Mouse (Mus musculus): Measurements from ENCODE around the gene Ano1. TPM values are rescaled to one million over a fixed set of nuclear protein-coding genes. Genes with fewer than 3 reads are reported as not detected.

The Ano1 gene
- polyA plus RNA-seq, 1 experiment from 2014 or later = 7.3 TPM

DNA sequence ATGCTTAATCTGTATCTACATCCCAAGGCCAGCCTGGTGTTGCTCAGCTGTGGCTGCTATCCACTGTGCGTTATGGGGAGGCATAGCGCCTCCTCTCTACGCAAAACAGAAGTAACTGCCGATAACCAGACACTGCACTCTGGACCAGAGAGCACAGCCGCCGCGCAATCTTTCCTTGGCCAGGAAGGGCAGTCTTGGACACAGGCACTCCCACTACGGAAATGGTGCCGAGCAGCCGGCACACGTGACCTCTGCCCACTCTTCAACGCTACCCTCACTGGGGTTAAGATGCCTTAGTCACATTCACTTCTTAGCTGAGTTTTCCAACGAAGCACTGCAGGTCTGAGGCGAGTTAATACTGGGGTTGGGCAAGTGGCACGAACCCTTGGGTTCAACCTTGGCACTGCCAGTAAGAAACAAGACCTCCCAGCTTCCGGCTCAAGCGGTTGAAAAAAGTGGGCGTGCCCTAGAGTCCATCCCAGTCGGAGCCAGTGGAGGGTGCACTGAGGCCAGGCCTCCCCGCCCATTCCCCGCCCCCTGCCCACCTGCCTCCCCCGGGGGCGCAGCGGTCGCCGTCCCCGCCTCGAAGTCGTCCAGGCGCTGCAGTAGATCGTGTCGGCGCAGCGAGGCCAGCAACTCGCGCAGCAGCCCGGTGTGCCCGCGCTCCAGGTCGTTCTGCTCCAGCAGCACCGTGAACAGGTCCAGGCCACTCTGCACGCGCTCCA, 170.1 kb downstream of the Ano1 start:
- Histone ChIP-seq H3K9me3 (ENCODE audit: control insufficient read depth, low read length) (no peaks in the 10 kb centered on the region), H3K4me1 (ENCODE audit: control insufficient read depth in 2 of 2, insufficient read depth in 2 of 2, low read length in 2 of 2) (peaks cover 4 to 24% of the 10 kb centered on the region in 2 experiments; a peak in 3 of 4 replicates), H3K4me3 (ENCODE audit: control insufficient read depth in 1 of 2, insufficient read depth in 1 of 2, low read depth in 1 of 2, low read length in 2 of 2) (peak overlapping the region; percentile 69 to 89), H3K4me2 (ENCODE audit: low read length) (peak overlapping the region; percentile 75), H3K9ac (ENCODE audit: low read length) (peak overlapping the region; percentile 84), H3K27me3 (ENCODE audit: control insufficient read depth, insufficient read depth, low read length) (0 out of 2 replicates have a peak, but pooled peaks cover 4% of the 10 kb centered on the region), H3K27ac (replicated peaks in 1 of 2; ENCODE audit: control insufficient read depth in 1 of 2, insufficient read depth in 1 of 2, low read depth in 2 of 2, low read length in 2 of 2) (peak overlapping the region; percentile 93 to 95), H3K36me3 (ENCODE audit: control insufficient read depth, insufficient read depth, low read length) (peaks cover 24% of the 10 kb centered on the region)
- WGBS = under 1% methylated on average over 43 of the region's 43 CpGs
- peak; percentile 88 for ATAC-seq (ENCODE audit: insufficient number of reproducible peaks, insufficient read depth, low FRiP score, low read depth)

DNA sequence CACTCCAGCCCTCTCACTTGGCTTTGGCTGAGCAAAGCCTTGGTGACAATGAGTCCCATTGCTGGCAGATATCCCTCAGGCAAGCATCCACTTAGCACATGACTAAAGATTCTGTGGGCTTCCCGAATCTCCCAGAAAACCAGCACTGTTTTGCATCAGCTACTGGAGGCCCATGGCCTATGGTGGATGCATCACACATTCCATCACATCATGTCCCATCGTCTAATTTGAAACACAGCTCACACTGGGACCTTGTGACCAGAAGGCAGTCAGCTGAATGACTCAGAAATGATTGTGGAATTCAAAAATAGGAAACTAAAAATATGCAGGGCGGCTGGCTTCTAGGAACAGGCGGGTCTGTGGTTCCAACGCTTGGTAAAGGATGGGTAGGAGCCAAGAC, 173.9 kb downstream of the Ano1 start:
- no peaks in the 10 kb centered on the region for H3K9me3 ChIP-seq (ENCODE audit: control insufficient read depth, low read length)
- peak overlapping the region; percentile 17; the same call in 1 of the 2 replicates for H3K9ac ChIP-seq (ENCODE audit: low read length)
- peaks cover 4 to 18% of the 10 kb centered on the region in 2 experiments; a peak in 3 of 4 replicates for H3K4me1 ChIP-seq (ENCODE audit: control insufficient read depth in 2 of 2, insufficient read depth in 2 of 2, low read length in 2 of 2)
- 51% methylated on average over 5 of the region's 5 CpGs for WGBS
- peak overlapping the region; percentile 66 to 79 for H3K27ac ChIP-seq (replicated peaks in 1 of 2; ENCODE audit: control insufficient read depth in 1 of 2, insufficient read depth in 1 of 2, low read depth in 2 of 2, low read length in 2 of 2)
- no peak overlapping the region for H3K4me2 ChIP-seq (ENCODE audit: low read length)
- H3K36me3 ChIP-seq (ENCODE audit: control insufficient read depth, insufficient read depth, low read length) = peaks cover 24% of the 10 kb centered on the region
- H3K4me3 ChIP-seq (ENCODE audit: control insufficient read depth in 1 of 2, insufficient read depth in 1 of 2, low read depth in 1 of 2, low read length in 2 of 2) = no peak overlapping the region
- ATAC-seq (ENCODE audit: insufficient number of reproducible peaks, insufficient read depth, low FRiP score, low read depth) = no peak
- no peaks in the 10 kb centered on the region for H3K27me3 ChIP-seq (ENCODE audit: control insufficient read depth, insufficient read depth, low read length)

DNA sequence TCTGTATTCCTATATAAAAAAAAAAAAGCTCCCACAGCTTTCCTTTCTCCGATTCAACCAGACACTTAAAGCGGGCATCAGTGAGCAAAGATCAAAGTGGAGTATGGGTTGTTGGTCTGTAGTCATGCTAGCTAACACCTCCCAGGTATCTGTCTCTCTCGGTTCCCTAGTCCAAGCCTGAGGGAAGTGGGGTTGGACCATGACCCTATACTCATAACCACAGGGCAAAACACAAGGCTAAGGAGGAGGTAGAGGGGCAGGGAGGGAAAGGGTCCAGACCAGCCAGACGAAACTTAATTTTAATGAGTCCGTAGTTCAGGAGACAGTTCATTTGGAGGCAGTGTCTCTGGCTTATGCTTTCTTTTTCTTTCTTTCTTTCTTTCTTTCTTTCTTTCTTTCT, 179.5 kb downstream of the Ano1 start:
- no peak for ATAC-seq (ENCODE audit: insufficient number of reproducible peaks, insufficient read depth, low FRiP score, low read depth)
- peaks cover 4 to 8% of the 10 kb centered on the region in 2 experiments; a peak in 3 of 4 replicates for H3K4me1 ChIP-seq (ENCODE audit: control insufficient read depth in 2 of 2, insufficient read depth in 2 of 2, low read length in 2 of 2)
- no peaks in the 10 kb centered on the region for H3K36me3 ChIP-seq (ENCODE audit: control insufficient read depth, insufficient read depth, low read length)
- H3K27ac ChIP-seq (replicated peaks in 1 of 2; ENCODE audit: control insufficient read depth in 1 of 2, insufficient read depth in 1 of 2, low read depth in 2 of 2, low read length in 2 of 2) = no peak overlapping the region
- H3K4me2 ChIP-seq (ENCODE audit: low read length) = no peak overlapping the region
- no peaks in the 10 kb centered on the region for H3K9me3 ChIP-seq (ENCODE audit: control insufficient read depth, low read length)
- WGBS = 77% methylated on average over 5 of the region's 5 CpGs
- H3K4me3 ChIP-seq (ENCODE audit: control insufficient read depth in 1 of 2, insufficient read depth in 1 of 2, low read depth in 1 of 2, low read length in 2 of 2) = no peak overlapping the region
- H3K27me3 ChIP-seq (ENCODE audit: control insufficient read depth, insufficient read depth, low read length) = no peaks in the 10 kb centered on the region
- no peak overlapping the region for H3K9ac ChIP-seq (ENCODE audit: low read length)

DNA sequence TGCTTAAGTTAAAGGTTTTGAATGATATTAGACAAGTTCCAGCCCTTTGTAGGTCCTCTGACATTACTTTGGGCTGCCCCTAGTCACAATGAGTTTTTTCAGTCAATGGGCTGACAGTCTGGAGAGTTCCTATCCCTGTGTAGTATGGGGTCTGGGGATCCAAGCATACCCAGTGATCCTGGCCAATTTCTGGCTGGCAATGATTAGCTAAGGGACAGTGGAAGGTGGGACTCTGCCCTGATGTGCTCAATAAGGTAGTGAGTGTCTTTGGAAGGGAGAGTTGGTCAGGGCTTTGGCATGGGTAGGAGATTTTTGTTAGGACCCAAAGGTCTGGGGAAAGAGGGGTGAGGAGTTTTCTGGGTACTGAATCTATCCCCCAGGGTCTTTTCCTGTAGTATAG, 180.2 kb downstream of the Ano1 start:
- no peak overlapping the region for H3K27ac ChIP-seq (replicated peaks in 1 of 2; ENCODE audit: control insufficient read depth in 1 of 2, insufficient read depth in 1 of 2, low read depth in 2 of 2, low read length in 2 of 2)
- peaks cover 4 to 8% of the 10 kb centered on the region in 2 experiments; a peak in 3 of 4 replicates for H3K4me1 ChIP-seq (ENCODE audit: control insufficient read depth in 2 of 2, insufficient read depth in 2 of 2, low read length in 2 of 2)
- no peaks in the 10 kb centered on the region for H3K9me3 ChIP-seq (ENCODE audit: control insufficient read depth, low read length)
- no peak overlapping the region for H3K4me3 ChIP-seq (ENCODE audit: control insufficient read depth in 1 of 2, insufficient read depth in 1 of 2, low read depth in 1 of 2, low read length in 2 of 2)
- H3K36me3 ChIP-seq (ENCODE audit: control insufficient read depth, insufficient read depth, low read length) = no peaks in the 10 kb centered on the region
- no peaks in the 10 kb centered on the region for H3K27me3 ChIP-seq (ENCODE audit: control insufficient read depth, insufficient read depth, low read length)
- no peak for ATAC-seq (ENCODE audit: insufficient number of reproducible peaks, insufficient read depth, low FRiP score, low read depth)
- H3K4me2 ChIP-seq (ENCODE audit: low read length) = no peak overlapping the region
- no peak overlapping the region for H3K9ac ChIP-seq (ENCODE audit: low read length)

DNA sequence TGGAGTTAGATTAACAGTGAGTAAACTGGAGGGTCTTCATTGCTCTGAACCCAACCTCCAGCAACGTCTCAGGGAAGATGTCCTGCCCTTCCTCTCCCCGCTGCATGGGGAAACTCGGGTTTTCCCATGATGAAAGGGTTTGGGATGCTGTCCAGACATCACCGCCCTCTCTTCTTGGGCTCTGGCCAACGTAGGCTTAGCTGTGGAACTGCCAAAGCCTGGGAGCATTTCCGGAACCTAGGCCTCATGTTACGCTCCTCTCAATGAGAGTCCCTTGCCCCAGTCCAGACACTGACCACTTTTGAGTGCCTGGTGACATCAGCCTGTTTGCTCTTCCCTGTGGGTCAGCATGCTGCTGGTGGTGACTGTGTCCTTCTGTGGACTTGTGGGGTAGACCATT, 182.3 kb downstream of the Ano1 start:
- WGBS = 22% methylated on average over 7 of the region's 7 CpGs
- H3K9ac ChIP-seq (ENCODE audit: low read length) = no peak overlapping the region
- ATAC-seq (ENCODE audit: insufficient number of reproducible peaks, insufficient read depth, low FRiP score, low read depth) = peak; percentile 68; the same call in 1 of the 2 replicates

DNA sequence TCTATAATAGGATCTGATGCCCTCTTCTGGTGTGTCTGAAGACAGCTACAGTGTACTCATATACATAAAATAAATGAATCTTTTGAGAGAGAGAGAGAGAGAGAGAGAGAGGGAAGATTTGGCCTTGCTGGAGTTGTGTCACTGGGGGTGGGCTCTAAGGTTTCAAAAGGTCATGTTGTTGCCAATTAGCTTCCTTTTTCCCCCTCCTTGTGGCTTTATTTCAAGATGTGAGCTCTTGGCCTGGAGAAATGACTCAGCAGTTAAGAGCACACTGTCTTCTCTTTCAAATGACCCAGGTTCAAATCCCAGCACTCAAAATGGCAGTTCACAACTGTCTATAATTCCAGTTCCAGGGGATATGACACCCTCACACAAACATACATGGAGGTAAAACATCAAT, 183.7 kb downstream of the Ano1 start:
- H3K9ac ChIP-seq (ENCODE audit: low read length) = no peak overlapping the region
- ATAC-seq (ENCODE audit: insufficient number of reproducible peaks, insufficient read depth, low FRiP score, low read depth) = no peak

More for the DNA sequence above, 182.3 kb downstream of the Ano1 start:
- Histone ChIP-seq H3K36me3 (ENCODE audit: control insufficient read depth, insufficient read depth, low read length) (no peaks in the 10 kb centered on the region), H3K27ac (replicated peaks in 1 of 2; ENCODE audit: control insufficient read depth in 1 of 2, insufficient read depth in 1 of 2, low read depth in 2 of 2, low read length in 2 of 2) (peak overlapping the region; percentile 62 to 65; a peak in 3 of 4 replicates), H3K4me1 (ENCODE audit: control insufficient read depth in 2 of 2, insufficient read depth in 2 of 2, low read length in 2 of 2) (peaks cover 4 to 8% of the 10 kb centered on the region in 2 experiments; a peak in 3 of 4 replicates), H3K9me3 (ENCODE audit: control insufficient read depth, low read length) (no peaks in the 10 kb centered on the region), H3K4me2 (ENCODE audit: low read length) (no peak overlapping the region), H3K4me3 (ENCODE audit: control insufficient read depth in 1 of 2, insufficient read depth in 1 of 2, low read depth in 1 of 2, low read length in 2 of 2) (no peak overlapping the region), H3K27me3 (ENCODE audit: control insufficient read depth, insufficient read depth, low read length) (no peaks in the 10 kb centered on the region)

DNA sequence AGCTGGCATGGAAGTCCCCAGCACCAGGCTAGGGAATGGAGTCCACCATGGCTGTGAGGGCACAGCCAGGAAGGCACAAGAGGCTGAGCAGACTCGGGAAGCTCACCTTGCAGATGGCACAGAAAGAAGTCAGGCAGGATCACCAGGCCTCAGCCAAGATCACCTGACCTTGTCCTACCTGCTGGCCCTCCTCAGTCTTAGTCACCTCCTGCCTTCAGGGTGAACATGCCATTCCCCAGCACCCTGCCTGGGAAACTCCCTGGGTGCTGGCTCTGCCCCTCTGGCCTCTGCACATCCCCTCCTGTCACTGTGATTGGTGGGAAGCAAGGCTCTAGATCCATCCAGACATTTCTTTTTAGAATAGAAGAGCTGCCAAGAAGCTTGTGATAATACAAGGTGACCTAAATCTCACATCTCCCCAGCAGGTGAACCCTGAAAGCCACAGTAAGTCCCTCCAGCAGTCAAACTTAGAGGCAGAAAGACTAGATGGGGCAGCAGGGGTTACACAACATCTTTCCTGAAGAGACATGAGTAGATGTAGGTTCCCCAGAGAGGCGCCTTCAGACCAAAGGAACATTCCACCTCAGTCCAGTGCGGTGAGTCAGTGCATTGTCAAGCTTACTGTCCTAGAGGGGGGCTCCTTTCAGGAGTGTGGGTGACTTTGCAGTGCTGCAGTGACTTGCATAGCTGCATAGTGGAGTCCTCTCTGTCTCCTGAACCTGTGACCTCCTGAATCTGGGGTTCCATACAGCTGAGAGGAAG, 184.7 kb downstream of the Ano1 start:
- Histone ChIP-seq H3K27ac (replicated peaks in 1 of 2; ENCODE audit: control insufficient read depth in 1 of 2, insufficient read depth in 1 of 2, low read depth in 2 of 2, low read length in 2 of 2) (no peak overlapping the region), H3K36me3 (ENCODE audit: control insufficient read depth, insufficient read depth, low read length) (no peaks in the 10 kb centered on the region), H3K9ac (ENCODE audit: low read length) (no peak overlapping the region), H3K4me1 (ENCODE audit: control insufficient read depth in 2 of 2, insufficient read depth in 2 of 2, low read length in 2 of 2) (peaks cover 4 to 15% of the 10 kb centered on the region in 2 experiments; a peak in 3 of 4 replicates), H3K4me2 (ENCODE audit: low read length) (no peak overlapping the region), H3K4me3 (ENCODE audit: control insufficient read depth in 1 of 2, insufficient read depth in 1 of 2, low read depth in 1 of 2, low read length in 2 of 2) (no peak overlapping the region), H3K27me3 (ENCODE audit: control insufficient read depth, insufficient read depth, low read length) (no peaks in the 10 kb centered on the region; the same call in 1 of the 2 replicates), H3K9me3 (ENCODE audit: control insufficient read depth, low read length) (no peaks in the 10 kb centered on the region)
- WGBS = 74% methylated on average over 3 of the region's 3 CpGs
- no peak for ATAC-seq (ENCODE audit: insufficient number of reproducible peaks, insufficient read depth, low FRiP score, low read depth)

More for the DNA sequence above, 183.7 kb downstream of the Ano1 start:
- Histone ChIP-seq H3K4me3 (ENCODE audit: control insufficient read depth in 1 of 2, insufficient read depth in 1 of 2, low read depth in 1 of 2, low read length in 2 of 2) (no peak overlapping the region), H3K4me1 (ENCODE audit: control insufficient read depth in 2 of 2, insufficient read depth in 2 of 2, low read length in 2 of 2) (peaks cover 4 to 15% of the 10 kb centered on the region in 2 experiments; a peak in 3 of 4 replicates), H3K9me3 (ENCODE audit: control insufficient read depth, low read length) (no peaks in the 10 kb centered on the region), H3K4me2 (ENCODE audit: low read length) (no peak overlapping the region), H3K27me3 (ENCODE audit: control insufficient read depth, insufficient read depth, low read length) (no peaks in the 10 kb centered on the region), H3K27ac (replicated peaks in 1 of 2; ENCODE audit: control insufficient read depth in 1 of 2, insufficient read depth in 1 of 2, low read depth in 2 of 2, low read length in 2 of 2) (no peak overlapping the region), H3K36me3 (ENCODE audit: control insufficient read depth, insufficient read depth, low read length) (no peaks in the 10 kb centered on the region)

Data from heart, embryonic 14.5 days (tissue).